Mouse (Mus musculus) lung, embryonic 14.5 days (tissue): ENCODE measurements at regions not wholly inside any gene's neighbourhood (a gene's known extent, or its start where the extent isn't known, plus 50 kb on each side); places are given as distances from the start of the nearest gene placed in this dataset.

Source experiments
- ATAC-seq: fragments of 200-750 bp; cut with Nextera tagmentation; 2 replicates; pipeline ENCODE4 v1.8.0; 2017; ENCODE audit warnings: mild to moderate bottlenecking, moderate TSS enrichment, moderate library complexity; ENCODE audit not compliant: insufficient read depth
- DNase-seq: peaks from one replicate; pipeline ENCODE4 v3.0.0-alpha.2; 2015
- H3K27ac ChIP-seq: fragments of 300-500 bp; sonication (generic); 2 replicates; pipeline ENCODE4 v1.5.1; 2014; ENCODE audit warnings: low read depth, mild to moderate bottlenecking, moderate library complexity
- H3K27me3 ChIP-seq: fragments of 300-500 bp; sonication (generic); 2 replicates; pipeline ENCODE4 v1.6.1; 2014; ENCODE audit warnings: low read length, control low read depth; ENCODE audit not compliant: insufficient read depth
- H3K36me3 ChIP-seq: fragments of 300-500 bp; sonication (generic); 2 replicates; pipeline ENCODE4 v1.6.1; 2014; ENCODE audit warnings: control low read depth; ENCODE audit not compliant: insufficient read depth
- H3K4me1 ChIP-seq: fragments of 300-500 bp; sonication (generic); 2 replicates; pipeline ENCODE4 v1.6.1; 2014; ENCODE audit warnings: antibody characterized with exemption, control low read depth; ENCODE audit not compliant: insufficient read depth
- H3K4me2 ChIP-seq: fragments of 300-500 bp; sonication (generic); 2 replicates; pipeline ENCODE4 v1.6.1; 2014; ENCODE audit warnings: mild to moderate bottlenecking
- H3K4me3 ChIP-seq: fragments of 300-500 bp; sonication (generic); 2 replicates; pipeline ENCODE4 v1.5.1; 2014; ENCODE audit warnings: low read depth, low read length
- H3K9ac ChIP-seq: fragments of 300-500 bp; sonication (generic); 2 replicates; pipeline ENCODE4 v1.6.1; 2014
- H3K9me3 ChIP-seq: fragments of 300-500 bp; sonication (generic); 2 replicates; pipeline ENCODE4 v1.6.1; 2016; ENCODE audit warnings: low read depth, low read length, control low read depth
- CTCF ChIP-seq: IDR thresholded peaks from 2 replicates; pipeline ENCODE4 v1.5.1; 2016; ENCODE audit warnings: antibody characterized with exemption, low read depth
- WGBS: fragments of 180-500 bp; shearing (Covaris S2); extraction: QIAGEN DNeasy Blood & Tissue Kit; methylation state at CpG from one replicate; pipeline ENCODE4 v1.1.7; 2014; 5-methylcytosine and 5-hydroxymethylcytosine counted together

GRCm38 (mm10) chr7:64042978-64043377 lies 104.3 kb upstream of the Klf13 start:
- Histone ChIP-seq H3K36me3 (no peaks in the 10 kb centered on the region), H3K4me1 (0 out of 2 replicates have a peak, but pooled peaks cover under 1% of the 10 kb centered on the region), H3K4me3 (no peak overlapping the region), H3K27ac (no peak overlapping the region), H3K4me2 (no peak overlapping the region), H3K27me3 (no peaks in the 10 kb centered on the region), H3K9me3 (no peaks in the 10 kb centered on the region), H3K9ac (no peak overlapping the region)
- no peak for TF ChIP-seq CTCF
- WGBS: 45% methylated on average over 2 of the region's 2 CpGs
- no peak for DNase-seq
- no peak for ATAC-seq

- H3K4me3 ChIP-seq: no peak overlapping the region
- no peaks in the 10 kb centered on the region for H3K9me3 ChIP-seq
- DNase-seq: no peak
- TF ChIP-seq CTCF: peak; percentile 41
- H3K27ac ChIP-seq: no peak overlapping the region
- 93% methylated on average over 7 of the region's 7 CpGs for WGBS
- H3K4me2 ChIP-seq: no peak overlapping the region
- H3K4me1 ChIP-seq: no peaks in the 10 kb centered on the region
- no peak for ATAC-seq
- H3K36me3 ChIP-seq: no peaks in the 10 kb centered on the region
- H3K27me3 ChIP-seq: no peaks in the 10 kb centered on the region
- no peak overlapping the region for H3K9ac ChIP-seq
These were observed 102.6 kb upstream of the Klf13 start for GRCm38 (mm10) chr7:64041303-64041702.

GRCm38 (mm10) chr7:64040026-64040737 lies 101.5 kb upstream of the Klf13 start:
- H3K27me3 ChIP-seq: no peaks in the 10 kb centered on the region
- WGBS: 75% methylated on average over 7 of the region's 7 CpGs
- H3K9ac ChIP-seq: no peak overlapping the region
- H3K36me3 ChIP-seq: no peaks in the 10 kb centered on the region
- no peak overlapping the region for H3K4me2 ChIP-seq
- no peak for TF ChIP-seq CTCF
- H3K9me3 ChIP-seq: no peaks in the 10 kb centered on the region
- no peak overlapping the region for H3K4me3 ChIP-seq
- H3K4me1 ChIP-seq: no peaks in the 10 kb centered on the region
- H3K27ac ChIP-seq: no peak overlapping the region
- ATAC-seq (peak; percentile 14; the same call in 1 of the 2 replicates), DNase-seq (no peak)

GRCm38 (mm10) chr7:64037701-64038231 lies 99.1 kb upstream of the Klf13 start:
- Histone ChIP-seq H3K36me3 (no peaks in the 10 kb centered on the region), H3K4me2 (no peak overlapping the region), H3K4me1 (no peaks in the 10 kb centered on the region), H3K27me3 (no peaks in the 10 kb centered on the region), H3K9me3 (no peaks in the 10 kb centered on the region), H3K27ac (no peak overlapping the region), H3K9ac (no peak overlapping the region), H3K4me3 (no peak overlapping the region)
- TF ChIP-seq CTCF: no peak
- 74% methylated on average over 8 of the region's 8 CpGs for WGBS
- ATAC-seq (no peak), DNase-seq (no peak)

- no peak for ATAC-seq
- Histone ChIP-seq H3K27me3 (no peaks in the 10 kb centered on the region), H3K4me3 (no peak overlapping the region), H3K27ac (no peak overlapping the region), H3K9me3 (no peaks in the 10 kb centered on the region), H3K4me2 (no peak overlapping the region), H3K9ac (no peak overlapping the region), H3K36me3 (no peaks in the 10 kb centered on the region), H3K4me1 (no peaks in the 10 kb centered on the region)
- TF ChIP-seq CTCF: no peak
- 82% methylated on average over 7 of the region's 7 CpGs for WGBS
- DNase-seq: no peak
These were observed 97.4 kb upstream of the Klf13 start for GRCm38 (mm10) chr7:64036154-64036553.

GRCm38 (mm10) chr7:64035025-64035606 lies 96.4 kb upstream of the Klf13 start:
- Histone ChIP-seq H3K4me3 (no peak overlapping the region), H3K27ac (no peak overlapping the region), H3K36me3 (no peaks in the 10 kb centered on the region), H3K4me2 (no peak overlapping the region), H3K27me3 (no peaks in the 10 kb centered on the region), H3K9ac (no peak overlapping the region), H3K9me3 (no peaks in the 10 kb centered on the region), H3K4me1 (no peaks in the 10 kb centered on the region)
- 58% methylated on average over 8 of the region's 8 CpGs for WGBS
- DNase-seq (no peak), ATAC-seq (no peak)
- TF ChIP-seq CTCF: no peak

- H3K4me1 ChIP-seq: no peaks in the 10 kb centered on the region
- no peaks in the 10 kb centered on the region for H3K27me3 ChIP-seq
- 54% methylated on average over 1 of the region's 1 CpGs for WGBS
- no peak overlapping the region for H3K27ac ChIP-seq
- H3K36me3 ChIP-seq: no peaks in the 10 kb centered on the region
- no peak for TF ChIP-seq CTCF
- H3K4me2 ChIP-seq: no peak overlapping the region
- no peak overlapping the region for H3K9ac ChIP-seq
- H3K4me3 ChIP-seq: no peak overlapping the region
- H3K9me3 ChIP-seq: no peaks in the 10 kb centered on the region
- ATAC-seq: no peak
- DNase-seq: no peak
These were observed 95.8 kb upstream of the Klf13 start for GRCm38 (mm10) chr7:64034493-64034892.
